Mouse (Mus musculus): ENCODE measurements around the gene Anxa6. TPM values are rescaled to one million over a fixed set of nuclear protein-coding genes. Genes with fewer than 3 reads are reported as not detected.

Gene Anxa6
- total RNA-seq, 2 experiments from 2014 or later = 168 to 176 TPM

DNA sequence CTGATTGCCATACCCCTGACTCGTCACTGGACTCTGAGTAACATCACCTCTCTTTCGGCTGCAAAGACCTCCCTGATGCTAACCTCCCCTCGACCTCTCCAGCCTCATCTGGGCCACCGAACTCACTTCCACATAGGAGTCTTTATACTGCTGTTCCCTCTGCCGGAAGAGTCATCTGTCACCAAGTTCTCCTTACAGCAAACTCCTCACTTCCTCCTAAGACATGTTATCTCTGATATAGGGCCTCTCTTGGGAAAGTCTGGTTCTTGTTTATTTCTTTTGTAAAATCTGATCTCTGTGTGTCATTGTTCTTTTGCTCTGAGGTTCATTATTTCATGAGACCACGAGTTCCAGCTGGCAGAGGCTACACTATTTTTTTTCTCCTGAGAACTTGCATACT lies 25.0 kb downstream of the Anxa6 start:
- DNase-seq = no peak
- intact Hi-C loops (cut with DNase I) = no loop called here

DNA sequence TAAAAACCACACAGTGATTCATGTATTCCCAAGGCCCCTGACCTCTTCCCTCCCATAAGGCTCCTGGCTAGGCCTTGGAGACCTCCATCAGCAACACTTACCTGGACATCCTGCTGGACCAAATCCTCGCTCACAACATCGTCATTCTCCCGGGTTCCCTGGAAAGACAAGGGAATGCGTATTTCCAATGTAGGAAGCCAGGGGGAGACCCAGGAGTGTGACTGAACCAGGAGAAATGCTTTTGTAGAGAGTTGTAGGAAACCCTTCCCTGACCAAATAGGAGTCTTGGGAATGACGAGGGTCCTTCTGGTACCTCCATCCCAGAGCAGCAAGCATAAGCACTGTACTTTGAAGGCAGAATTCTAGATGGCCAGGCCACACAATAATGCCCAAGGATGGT lies 27.6 kb downstream of the Anxa6 start:
- DNase-seq = no peak
- intact Hi-C loops (cut with DNase I) = no loop called here

DNA sequence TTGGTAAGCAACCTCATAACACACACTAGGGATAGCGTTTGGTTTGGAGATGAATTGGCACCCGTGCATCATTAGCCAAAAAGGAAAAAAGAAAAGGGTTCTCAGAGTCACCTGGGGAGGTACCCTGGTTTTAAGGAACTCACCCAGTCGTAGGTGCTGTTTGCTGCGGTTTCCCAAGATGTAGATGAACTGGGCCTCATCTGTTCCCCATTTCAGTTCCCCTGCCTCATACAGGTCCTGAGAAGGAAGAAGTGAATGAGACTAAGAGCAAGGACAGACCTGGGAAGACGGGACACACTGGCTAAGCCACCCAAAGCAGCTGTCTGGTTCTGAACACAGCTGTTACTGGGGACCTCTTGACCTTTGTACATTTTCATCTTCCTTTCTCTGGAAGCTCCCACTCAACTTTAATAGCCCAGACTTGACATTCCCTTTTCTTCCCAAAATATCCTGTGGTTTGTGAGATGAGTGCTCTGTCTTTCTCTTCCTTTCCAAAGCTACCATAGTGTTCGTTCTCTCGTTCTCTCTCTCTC lies 28.2 kb downstream of the Anxa6 start:
- intact Hi-C loops (cut with DNase I) = no loop called here
- no peak for DNase-seq

DNA sequence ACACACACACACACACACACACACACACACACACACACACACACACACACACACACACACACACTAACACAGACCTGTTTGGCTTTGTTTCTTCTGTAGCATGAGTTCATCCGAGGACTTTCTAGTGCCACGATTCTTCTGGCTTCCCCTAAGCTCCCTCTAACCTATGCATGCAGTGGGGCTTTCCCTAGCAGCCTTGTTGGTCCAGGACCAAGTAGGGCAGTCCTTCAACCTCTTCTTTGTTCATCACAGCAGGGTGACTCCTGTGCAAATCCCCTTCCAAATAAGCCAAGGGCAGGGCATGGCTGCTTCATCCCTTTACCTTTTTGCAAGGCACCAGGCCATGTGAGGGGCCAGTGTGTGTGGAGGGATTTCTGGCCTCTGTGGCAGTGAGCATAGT lies 34.5 kb downstream of the Anxa6 start:
- no peak for DNase-seq
- intact Hi-C loops (cut with DNase I) = loop anchor here (1.0 to 5.0 kb wide), 3 partner anchors 41 to 159 kb away; no protein-coding TSS in a partner anchor

DNA sequence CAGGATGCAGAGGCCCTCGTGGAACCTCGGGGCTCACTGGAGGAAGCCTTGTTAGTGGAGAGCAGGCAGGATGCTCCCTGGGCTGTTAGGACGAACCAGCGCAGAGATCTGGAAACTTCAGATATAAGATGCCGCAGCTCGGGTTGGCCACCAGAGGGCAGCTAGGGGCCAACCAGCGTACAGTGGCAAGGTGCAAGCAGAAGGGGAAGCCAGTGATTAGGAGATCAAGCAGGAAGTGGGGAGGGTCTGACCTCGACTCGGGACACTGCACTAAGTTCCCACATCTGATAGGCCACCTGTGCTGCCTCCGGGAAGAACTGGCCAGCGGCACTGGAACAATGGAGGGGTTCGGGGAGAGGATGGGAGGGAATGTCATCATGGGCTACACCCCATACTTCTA lies 35.0 kb downstream of the Anxa6 start:
- intact Hi-C loops (cut with DNase I) = loop anchor here (1.0 to 5.0 kb wide), 3 partner anchors 41 to 159 kb away; no protein-coding TSS in a partner anchor

DNA sequence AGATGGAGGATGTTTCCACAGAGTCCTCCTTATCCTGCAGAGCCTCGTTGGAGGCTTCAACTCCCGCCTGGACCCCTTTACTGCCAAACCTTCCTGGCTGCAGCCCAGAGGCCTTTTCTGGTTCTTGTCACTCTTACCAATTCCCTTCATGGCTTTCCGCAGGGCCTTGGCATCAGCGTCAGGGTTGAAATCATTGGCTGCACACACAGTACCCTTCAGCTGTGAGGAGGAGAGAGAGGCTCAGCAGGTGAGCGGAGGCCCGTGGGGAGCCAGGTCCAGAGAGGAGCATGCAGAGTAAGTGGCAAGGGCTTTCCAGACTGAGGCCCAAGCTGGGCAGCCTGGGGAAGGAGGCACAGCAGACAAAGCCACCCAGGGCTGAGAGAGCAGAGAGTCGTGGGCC lies 37.1 kb downstream of the Anxa6 start:
- no peak for DNase-seq
- intact Hi-C loops (cut with DNase I) = loop anchor here (5.0 kb wide), 2 partner anchors 91 to 161 kb away; no protein-coding TSS in a partner anchor

More for the DNA sequence above, 35.0 kb downstream of the Anxa6 start:
- peak; percentile 40 to 50 for DNase-seq

DNA sequence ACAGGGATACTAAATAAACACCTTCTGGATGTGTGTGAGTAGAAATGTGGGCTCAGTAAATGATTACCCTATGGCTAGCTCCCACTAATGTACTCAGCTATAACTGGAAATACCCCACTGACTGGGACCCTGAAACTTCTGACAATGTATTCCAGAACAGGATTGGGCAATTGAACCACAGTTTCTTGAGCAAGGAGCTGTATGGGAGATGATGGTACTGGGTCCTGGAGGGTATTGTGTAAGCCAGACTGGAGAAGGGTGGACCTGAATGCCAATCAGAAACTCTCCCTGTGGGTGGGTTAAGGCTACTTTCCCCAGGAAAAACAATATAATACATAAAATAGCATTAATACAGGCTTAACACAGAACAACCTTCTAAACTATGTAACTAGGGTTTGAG lies 43.3 kb downstream of the Anxa6 start:
- intact Hi-C loops (cut with DNase I) = no loop called here
- DNase-seq = no peak

DNA sequence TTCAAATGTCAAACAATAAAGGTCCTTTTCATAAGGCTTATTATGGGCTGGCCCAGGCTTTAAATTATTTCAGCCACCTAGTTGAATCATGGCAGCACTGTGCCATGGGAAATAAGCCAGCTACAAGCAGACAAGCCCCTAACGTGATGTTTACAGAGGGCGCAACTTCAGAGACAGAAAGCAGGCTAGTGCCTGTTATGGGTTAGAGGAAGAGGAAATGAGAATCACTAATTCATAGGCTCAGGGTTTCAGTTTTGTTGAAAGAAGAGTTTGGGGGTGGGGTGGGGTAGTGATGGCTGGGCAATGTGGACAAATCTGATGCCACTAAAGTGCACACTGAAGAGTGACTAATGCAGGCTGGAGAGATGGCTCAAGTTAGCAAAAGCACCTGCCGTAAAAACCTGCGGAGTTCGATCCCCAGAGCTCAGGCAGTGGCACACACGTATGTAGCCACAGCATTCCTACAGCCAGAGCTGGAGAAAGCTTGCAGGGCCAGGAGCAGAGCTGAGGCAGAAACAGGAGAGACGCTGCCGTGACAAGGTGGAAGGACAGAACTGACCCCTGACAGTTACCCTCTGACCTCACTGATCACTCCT lies 44.4 kb downstream of the Anxa6 start:
- intact Hi-C loops (cut with DNase I) = no loop called here
- DNase-seq = no peak

DNA sequence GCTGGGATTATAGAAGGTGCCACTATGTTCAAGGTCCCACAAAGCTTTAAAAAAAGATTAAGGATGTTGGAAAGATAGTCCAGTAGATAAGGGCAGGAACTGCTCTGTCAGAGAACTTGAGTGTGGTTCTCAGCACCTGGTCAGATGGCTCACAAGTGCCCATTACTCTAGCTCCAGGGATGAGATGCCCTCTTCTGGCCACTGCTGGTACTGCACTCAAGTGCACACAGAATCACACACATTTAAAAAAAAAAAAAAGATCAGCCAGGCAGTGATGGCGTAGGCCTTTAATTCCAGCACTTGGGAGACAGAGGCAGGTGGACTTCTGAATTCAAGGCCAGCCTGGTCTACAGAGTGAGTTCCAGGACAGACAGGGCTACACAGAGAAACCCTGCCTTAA lies 45.3 kb downstream of the Anxa6 start:
- intact Hi-C loops (cut with DNase I) = no loop called here
- DNase-seq = no peak

DNA sequence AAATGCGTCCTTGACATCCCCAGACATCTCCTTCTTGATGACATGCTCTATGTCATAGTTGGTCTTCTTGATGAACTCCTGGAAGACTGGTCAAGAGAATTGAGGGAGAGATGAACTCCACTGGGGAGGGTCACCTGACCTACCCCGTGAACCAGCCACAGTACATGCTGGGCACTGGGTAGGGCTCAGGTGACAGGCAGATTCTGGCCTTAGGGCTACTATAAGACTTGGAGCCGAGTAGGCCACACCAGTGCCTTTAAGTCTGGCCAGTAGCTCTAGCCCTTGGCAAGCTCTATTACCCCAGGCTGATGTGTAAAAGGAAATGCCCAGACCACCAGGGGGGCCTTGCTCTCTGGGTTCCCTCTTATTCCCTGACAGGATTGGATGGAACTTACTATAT lies 48.2 kb downstream of the Anxa6 start:
- DNase-seq = no peak
- intact Hi-C loops (cut with DNase I) = loop anchor here (2.0 kb wide), 1 partner anchor 106 kb away; no protein-coding TSS in a partner anchor

DNA sequence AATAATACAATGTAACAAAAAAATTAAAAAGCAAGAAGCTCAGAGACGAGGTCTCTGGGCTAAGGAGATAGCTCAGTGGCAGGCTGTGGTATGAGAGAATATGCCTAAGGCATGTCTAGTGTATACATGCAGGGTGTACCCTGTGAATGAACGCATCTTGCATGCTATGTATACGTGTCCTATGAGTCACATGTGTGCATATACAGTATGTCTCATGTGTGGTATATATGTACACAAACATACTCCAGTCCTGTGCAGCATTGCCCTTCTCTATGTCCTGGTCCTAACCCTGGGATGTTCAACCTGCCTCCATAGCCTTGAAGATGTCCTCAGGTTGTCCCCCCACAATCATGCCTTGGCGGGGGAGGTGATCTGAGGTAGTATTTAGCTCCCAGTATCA lies 48.7 kb downstream of the Anxa6 start:
- DNase-seq = no peak
- intact Hi-C loops (cut with DNase I) = loop anchor here (2.0 kb wide), 1 partner anchor 106 kb away; no protein-coding TSS in a partner anchor

DNA sequence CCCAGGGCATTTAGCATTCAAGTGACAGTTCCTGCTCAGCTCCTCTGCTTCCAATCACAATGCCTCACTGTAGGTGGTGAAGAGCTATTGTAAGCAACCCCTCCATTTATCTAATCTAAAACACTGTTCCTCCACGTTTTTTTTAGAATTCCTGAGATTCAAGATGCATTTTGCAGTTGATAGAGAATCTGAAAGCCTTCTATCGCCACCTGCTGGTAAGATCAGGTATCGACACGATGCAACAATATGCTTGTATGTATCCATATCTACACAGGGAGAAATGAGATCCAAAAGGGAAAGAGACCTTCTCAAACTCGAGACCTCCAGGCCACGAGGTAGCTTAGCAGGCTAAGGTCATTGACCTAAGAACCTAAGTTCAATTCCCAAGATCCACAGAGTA lies 49.2 kb downstream of the Anxa6 start:
- DNase-seq = peak in 1 of 2 experiments; percentile 56
- intact Hi-C loops (cut with DNase I) = loop anchor here (2.0 kb wide), 1 partner anchor 105 kb away; no protein-coding TSS in a partner anchor

DNA sequence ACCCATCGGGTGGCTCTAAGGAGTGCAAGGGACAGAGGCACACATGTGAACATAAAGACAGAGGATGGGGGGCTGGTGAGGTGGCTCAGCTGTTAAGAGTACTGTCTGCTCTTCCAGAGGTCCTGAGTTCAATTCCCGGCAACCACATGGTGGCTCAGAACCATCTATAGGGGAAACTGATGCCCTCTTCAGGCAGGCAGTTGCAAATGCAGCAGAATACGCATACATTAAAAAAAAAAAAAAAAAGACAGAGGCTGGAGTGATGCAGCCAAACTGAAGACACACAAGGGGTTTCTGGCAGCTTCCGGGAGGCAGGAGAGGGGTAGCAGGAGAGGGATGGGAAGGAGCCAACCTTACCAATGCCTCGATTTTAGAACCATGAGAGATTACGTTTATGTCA lies 50.7 kb downstream of the Anxa6 start:
- DNase-seq = no peak
- intact Hi-C loops (cut with DNase I) = no loop called here

DNA sequence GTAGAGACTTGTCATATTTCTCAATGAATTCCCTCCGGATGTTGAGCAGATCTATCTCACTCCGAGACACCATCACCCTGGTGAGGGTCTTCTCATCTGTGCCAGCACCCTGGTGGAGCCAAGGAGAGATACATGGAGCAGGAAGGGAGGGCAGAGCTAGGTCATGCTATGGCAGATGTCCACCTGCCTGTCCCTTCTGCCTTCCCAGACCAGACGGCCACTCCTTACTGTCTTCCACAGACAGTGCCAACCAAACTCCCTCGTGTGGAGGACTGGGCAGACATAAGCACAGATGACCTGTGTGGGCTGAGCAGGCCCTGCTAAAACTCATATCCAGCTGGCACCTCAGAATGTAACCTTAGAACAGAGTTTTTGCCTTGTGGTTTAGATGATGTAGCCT lies 51.6 kb downstream of the Anxa6 start:
- no peak for DNase-seq
- intact Hi-C loops (cut with DNase I) = no loop called here

DNA sequence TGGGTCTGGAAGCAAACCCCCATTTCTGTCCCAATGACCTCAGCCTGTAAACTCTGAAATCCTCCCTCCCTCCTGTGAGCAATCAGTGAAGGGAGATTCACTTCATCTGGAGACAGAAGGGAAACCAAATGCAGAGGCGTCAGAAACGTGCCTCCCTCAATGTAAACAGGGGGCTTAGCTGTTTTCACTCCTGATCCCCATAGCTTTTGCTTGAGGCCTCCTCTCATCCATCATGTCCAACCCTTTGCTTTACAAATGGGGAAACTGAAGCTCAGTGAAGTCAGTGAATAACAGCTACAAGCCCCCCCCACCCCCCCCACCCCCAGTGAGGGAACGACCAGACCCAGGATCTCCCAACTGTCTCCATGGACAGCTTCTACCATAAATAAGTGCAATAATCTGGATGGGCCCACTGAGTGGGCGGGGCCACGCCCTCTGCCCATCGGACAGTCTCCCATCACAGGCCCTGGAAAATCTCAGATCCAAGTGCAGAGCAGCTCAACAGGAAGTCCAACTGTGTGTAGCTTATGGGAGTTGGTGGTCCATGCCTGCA lies 55.8 kb downstream of the Anxa6 start:
- intact Hi-C loops (cut with DNase I) = no loop called here
- DNase-seq = no peak

DNA sequence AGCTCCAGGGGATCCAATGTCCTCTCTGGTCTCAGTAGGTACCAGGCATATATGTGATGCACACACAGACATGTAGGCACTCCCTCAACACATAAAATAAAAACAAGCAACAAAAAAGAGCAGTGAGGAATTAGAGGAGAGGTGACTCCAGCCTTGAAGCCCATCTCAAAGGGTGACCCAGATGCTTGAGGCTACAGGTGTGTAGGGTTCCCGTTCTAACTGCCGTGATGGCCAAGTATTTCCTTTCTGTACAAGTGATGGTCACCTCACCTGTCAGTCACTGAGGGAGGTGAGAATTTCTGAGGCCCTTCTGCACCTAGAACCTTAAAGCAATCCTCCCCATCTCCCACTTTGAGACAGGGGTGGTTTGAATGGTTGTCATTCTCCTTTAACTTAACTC lies 56.9 kb downstream of the Anxa6 start:
- intact Hi-C loops (cut with DNase I) = no loop called here
- DNase-seq = no peak

DNA sequence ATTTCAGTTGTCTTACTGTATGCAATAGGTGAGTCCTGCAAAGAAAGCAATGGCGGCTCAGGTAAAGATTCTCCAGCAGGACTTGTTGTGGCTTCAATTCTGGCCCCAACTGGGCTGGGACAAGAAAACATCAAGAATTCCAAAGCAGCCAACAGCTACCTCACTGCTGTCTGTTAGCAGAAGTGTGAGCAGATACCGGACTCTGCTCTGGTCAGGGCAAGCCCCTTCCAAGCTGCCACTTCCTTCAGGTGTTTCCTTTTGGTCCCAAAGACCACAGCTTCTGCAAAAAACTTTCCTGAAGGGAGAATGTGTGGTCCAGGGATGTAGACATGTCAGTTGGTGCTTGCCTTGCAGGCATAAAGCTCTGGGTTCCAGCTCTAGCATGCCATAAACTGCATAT lies 57.5 kb downstream of the Anxa6 start:
- DNase-seq = no peak
- intact Hi-C loops (cut with DNase I) = no loop called here

DNA sequence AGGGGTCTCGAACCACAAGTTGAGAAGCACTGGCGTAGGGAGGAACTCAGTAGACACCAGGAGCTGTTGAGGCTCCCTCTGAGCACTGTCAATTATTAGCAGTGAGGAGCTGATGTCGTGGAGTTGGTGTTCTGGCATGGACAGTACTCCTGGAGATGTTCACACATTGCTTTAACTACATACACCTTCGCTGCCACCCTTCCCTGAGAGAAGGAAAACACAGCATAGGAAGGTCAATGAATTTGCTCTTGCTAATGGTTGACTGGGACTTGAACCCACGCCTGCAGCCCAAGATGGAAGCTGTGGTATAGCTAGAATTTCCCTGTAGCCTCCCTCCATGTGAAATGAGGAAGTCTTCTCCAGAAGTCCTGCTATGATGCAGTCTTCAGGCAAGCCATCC lies 57.9 kb downstream of the Anxa6 start:
- intact Hi-C loops (cut with DNase I) = no loop called here

DNA sequence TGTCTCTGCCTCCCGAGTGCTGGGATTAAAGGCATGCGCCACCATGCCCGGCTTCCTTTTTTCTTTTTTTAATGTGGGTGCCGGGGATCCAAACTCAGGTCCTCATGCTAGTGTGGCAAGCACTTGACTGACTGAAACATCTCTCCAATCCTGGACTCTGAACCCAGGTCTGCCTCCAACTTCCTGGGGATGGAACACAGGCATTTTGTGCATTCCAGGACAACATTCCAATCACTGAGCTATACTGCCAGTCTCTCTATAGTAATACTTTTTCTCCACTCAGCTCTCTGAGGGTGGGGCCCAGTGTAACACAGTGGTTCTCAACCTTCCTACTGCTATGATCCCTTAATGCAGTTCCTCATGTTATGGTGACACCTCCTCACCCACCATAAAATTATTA lies 58.6 kb downstream of the Anxa6 start:
- intact Hi-C loops (cut with DNase I) = no loop called here
- DNase-seq = no peak

More for the DNA sequence above, 57.9 kb downstream of the Anxa6 start:
- DNase-seq = no peak

DNA sequence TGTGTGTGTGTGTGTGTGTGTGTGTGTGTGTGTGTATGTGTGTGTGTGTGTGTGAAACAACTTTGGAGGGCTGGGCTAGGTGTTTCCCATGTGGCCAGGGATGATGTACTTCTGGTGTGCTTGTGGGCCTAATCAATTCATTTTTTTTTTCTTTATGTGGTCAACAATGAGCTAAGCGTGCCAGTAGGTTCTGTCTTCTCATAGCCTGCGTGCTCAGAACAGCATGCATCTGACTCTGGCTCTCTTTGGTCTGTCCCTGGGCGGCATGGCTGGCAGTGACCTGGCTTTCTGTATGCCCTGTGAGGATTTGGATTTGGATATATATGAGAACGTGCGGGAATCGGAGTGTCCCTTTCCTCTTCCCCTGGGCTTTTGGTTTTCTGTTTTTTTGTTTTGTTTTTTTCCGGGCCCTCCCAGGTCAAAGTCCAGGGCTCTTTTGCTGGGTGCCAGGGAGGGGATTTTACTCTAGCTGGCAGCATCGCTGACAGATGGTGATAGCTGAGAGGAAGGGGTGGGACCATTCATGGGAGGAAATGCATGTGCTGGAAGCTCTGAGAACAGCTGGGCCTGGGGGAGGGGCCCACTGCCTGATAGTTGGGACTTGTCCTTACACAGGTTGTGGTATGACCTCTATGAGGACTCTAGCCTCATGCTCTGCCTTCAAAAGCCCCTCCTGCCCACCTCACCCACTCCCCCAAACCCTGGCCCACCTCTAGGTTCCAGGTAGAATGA lies 59.6 kb downstream of the Anxa6 start:
- intact Hi-C loops (cut with DNase I) = no loop called here
- DNase-seq = no peak

DNA sequence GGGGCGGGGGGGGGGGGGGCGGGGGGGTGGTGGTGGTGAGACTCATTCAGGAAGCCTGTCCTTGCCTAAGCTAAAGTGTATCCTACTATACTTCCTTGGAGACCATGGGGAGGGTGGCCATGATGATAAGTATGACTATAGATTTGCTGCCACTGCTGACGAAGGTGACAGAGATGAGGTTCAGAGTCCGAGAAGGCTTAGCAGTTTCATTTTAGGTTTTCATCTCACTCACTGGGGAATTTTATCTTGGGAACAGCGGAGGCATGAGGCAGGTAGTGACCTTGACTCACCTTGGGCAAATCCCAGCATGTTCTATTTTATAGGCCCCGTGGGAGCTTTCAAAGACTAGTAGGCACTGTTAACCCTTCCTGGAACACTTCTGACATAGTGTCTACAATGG lies 60.5 kb downstream of the Anxa6 start:
- no peak for DNase-seq
- intact Hi-C loops (cut with DNase I) = no loop called here

Data from gastrocnemius, postnatal 36 days (tissue).